Mouse (Mus musculus) bone marrow macrophage, adult 2 months (primary cell): Measurements from ENCODE around the gene Cyb561d2.

Experiments used
- CTCF ChIP-seq: IDR thresholded peaks from 2 replicates; pipeline ENCODE4 v1.5.1; 2012; ENCODE audit warnings: low read depth, mild to moderate bottlenecking, low read length, moderate library complexity
- POLR2A ChIP-seq: IDR thresholded peaks from 2 replicates; pipeline ENCODE4 v1.6.1; 2012; ENCODE audit warnings: mild to moderate bottlenecking, low read depth, low read length, borderline replicate concordance

- TF ChIP-seq CTCF, result no peak
- TF ChIP-seq POLR2A, result no peak
These were observed 2.7 kb upstream of the Cyb561d2 start for GRCm38 (mm10) chr9:107544729-107545128.
